Mouse (Mus musculus): Measurements from ENCODE around the gene Eln. TPM values are rescaled to one million over a fixed set of nuclear protein-coding genes. Genes with fewer than 3 reads are reported as not detected.

Eln gene
- polyA plus RNA-seq, 1 experiment from 2014 or later: 72.4 TPM

DNA sequence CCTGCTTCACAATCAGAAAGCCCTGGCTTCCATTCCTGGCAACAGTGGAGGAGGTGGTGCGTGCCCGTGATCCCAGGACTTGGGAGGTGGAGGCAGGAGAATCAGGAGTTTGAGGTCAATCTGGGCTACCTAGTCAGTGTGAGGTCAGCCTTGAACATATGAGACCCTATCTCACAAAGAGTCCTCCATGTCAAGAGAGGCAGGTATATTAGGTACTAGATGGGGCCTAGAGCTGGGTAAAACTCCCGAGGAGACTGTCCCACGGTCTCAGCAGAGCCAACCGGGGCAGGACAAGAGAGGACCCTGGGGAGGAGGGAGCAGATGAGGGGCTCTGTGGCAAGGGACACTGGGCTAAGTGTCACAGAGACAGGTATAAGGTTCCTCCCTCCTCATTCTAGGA, 69.6 kb downstream of the Eln start:
- Histone ChIP-seq H3K36me3 (ENCODE audit: control insufficient read depth, insufficient read depth) (no peaks in the 10 kb centered on the region; the same call in 1 of the 2 replicates), H3K27ac (ENCODE audit: low read depth, low read length) (no peak overlapping the region), H3K4me1 (replicated peaks; ENCODE audit: control insufficient read depth, insufficient read depth, low read length) (peaks cover 8% of the 10 kb centered on the region; the same call in 1 of the 2 replicates), H3K27me3 (replicated peaks; ENCODE audit: control insufficient read depth, insufficient read depth, low read length) (no peaks in the 10 kb centered on the region), H3K4me3 (ENCODE audit: low read depth, low read length) (no peak overlapping the region), H3K4me2 (replicated peaks; ENCODE audit: low read depth) (peak overlapping the region; percentile 27; the same call in 1 of the 2 replicates), H3K9ac (ENCODE audit: low read depth, low read length) (no peak overlapping the region), H3K9me3 (ENCODE audit: control insufficient read depth) (no peaks in the 10 kb centered on the region)
- no peak for ATAC-seq
- WGBS: 92% methylated on average over 5 of the region's 5 CpGs
- TF ChIP-seq CTCF (IDR thresholded peaks at IDR 0.05; ENCODE audit: low read depth): no peak

DNA sequence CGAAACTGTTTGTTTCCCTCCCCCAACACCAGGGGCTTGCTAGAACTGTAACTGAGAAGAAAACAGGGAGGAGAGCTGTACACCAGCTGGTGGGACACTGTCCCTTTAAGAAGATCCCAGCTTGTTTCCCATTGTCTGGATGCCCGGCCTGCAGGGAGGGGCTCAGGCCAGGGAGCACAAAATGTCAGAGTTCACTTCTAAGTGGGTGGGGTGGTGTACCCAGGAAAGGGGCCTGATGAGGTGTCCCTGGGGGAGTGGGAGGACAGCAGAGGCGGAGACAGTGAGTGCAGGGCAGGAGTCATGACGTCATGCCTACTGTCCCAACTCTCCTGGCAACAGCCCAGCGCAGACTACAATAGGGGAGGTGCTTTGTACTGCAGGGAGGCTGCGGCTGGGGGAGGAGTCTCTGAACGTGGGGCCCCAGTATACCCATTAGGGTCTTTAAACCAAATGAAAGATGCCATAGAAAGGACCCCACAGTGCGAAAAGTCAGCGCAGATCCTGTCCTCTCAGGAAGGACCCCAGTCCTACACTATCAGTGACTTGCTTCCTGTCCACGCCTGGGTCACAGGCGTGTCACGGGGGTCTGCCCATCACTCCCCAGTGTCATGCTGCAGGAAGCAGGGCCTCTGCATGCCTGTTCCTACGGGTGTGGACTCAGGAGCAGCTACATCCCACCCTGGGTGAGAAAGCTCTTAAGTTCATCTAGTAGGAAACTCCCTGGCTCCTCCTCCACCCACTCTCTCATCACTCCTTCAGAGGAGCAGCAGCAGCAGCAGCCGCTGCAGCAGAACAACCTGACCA, 71.0 kb downstream of the Eln start:
- Histone ChIP-seq H3K9me3 (ENCODE audit: control insufficient read depth) (no peaks in the 10 kb centered on the region), H3K27me3 (replicated peaks; ENCODE audit: control insufficient read depth, insufficient read depth, low read length) (no peaks in the 10 kb centered on the region), H3K4me2 (replicated peaks; ENCODE audit: low read depth) (peak overlapping the region; percentile 70), H3K27ac (ENCODE audit: low read depth, low read length) (peak overlapping the region; percentile 60), H3K4me1 (replicated peaks; ENCODE audit: control insufficient read depth, insufficient read depth, low read length) (peaks cover 8% of the 10 kb centered on the region; the same call in 1 of the 2 replicates), H3K36me3 (ENCODE audit: control insufficient read depth, insufficient read depth) (no peaks in the 10 kb centered on the region; the same call in 1 of the 2 replicates), H3K9ac (ENCODE audit: low read depth, low read length) (peak overlapping the region; percentile 32), H3K4me3 (ENCODE audit: low read depth, low read length) (peak overlapping the region; percentile 32)
- 3% methylated on average over 14 of the region's 14 CpGs for WGBS
- no peak for TF ChIP-seq CTCF (IDR thresholded peaks at IDR 0.05; ENCODE audit: low read depth)
- peak; percentile 59 for ATAC-seq

DNA sequence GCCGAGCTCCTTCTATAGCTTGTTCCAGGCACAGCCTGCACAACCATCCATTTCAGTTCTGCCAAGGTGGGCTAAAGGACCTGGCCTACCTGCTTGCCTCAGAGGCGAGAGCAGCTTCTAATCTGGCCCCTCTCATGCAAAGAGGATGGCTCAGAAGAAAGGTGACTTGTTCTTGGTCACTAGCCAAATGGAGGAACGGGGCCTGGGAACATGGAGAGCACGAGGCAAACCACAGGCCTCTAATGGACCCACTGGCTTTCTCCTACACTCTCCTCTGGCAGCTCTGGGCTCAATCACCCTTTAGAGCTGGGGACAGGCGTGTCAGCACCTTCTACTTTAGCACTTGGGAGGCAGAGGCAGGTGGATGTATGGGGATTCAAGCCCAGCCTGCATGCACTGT, 72.1 kb downstream of the Eln start:
- no peak for TF ChIP-seq CTCF (IDR thresholded peaks at IDR 0.05; ENCODE audit: low read depth)
- WGBS: 75% methylated on average over 5 of the region's 5 CpGs
- ATAC-seq: no peak

DNA sequence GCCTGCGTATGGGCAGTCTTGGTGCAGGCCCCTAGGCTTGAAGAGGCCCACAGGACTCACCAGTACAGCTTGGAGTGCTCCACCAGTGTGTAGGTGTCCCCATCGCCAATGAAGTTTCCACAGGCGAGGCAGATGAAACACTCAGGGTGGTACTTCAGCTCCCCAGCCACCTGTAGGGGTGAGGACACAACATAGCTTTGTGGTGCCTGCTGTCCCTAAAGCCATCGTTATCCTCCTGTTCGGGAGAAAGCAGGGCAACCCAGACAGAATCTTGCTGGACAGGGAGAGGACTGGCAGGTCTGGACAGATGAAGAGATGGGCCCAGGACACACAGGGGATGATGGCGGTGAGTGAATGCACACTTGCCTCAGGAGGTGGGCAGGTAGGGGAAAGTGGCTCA, 74.5 kb downstream of the Eln start:
- no peak overlapping the region for H3K27ac ChIP-seq (ENCODE audit: low read depth, low read length)
- H3K9ac ChIP-seq (ENCODE audit: low read depth, low read length): no peak overlapping the region
- H3K4me2 ChIP-seq (replicated peaks; ENCODE audit: low read depth): no peak overlapping the region
- H3K4me1 ChIP-seq (replicated peaks; ENCODE audit: control insufficient read depth, insufficient read depth, low read length): 0 out of 2 replicates have a peak, but pooled peaks cover 5% of the 10 kb centered on the region
- ATAC-seq: no peak
- TF ChIP-seq CTCF (IDR thresholded peaks at IDR 0.05; ENCODE audit: low read depth): no peak
- peaks cover 4% of the 10 kb centered on the region; the same call in 1 of the 2 replicates for H3K36me3 ChIP-seq (ENCODE audit: control insufficient read depth, insufficient read depth)
- no peaks in the 10 kb centered on the region for H3K9me3 ChIP-seq (ENCODE audit: control insufficient read depth)
- H3K4me3 ChIP-seq (ENCODE audit: low read depth, low read length): no peak overlapping the region
- WGBS: 94% methylated on average over 6 of the region's 6 CpGs
- no peaks in the 10 kb centered on the region for H3K27me3 ChIP-seq (replicated peaks; ENCODE audit: control insufficient read depth, insufficient read depth, low read length)

More for the DNA sequence above, 72.1 kb downstream of the Eln start:
- Histone ChIP-seq H3K27me3 (replicated peaks; ENCODE audit: control insufficient read depth, insufficient read depth, low read length) (no peaks in the 10 kb centered on the region), H3K4me1 (replicated peaks; ENCODE audit: control insufficient read depth, insufficient read depth, low read length) (peaks cover 5% of the 10 kb centered on the region; the same call in 1 of the 2 replicates), H3K9ac (ENCODE audit: low read depth, low read length) (no peak overlapping the region), H3K27ac (ENCODE audit: low read depth, low read length) (no peak overlapping the region), H3K4me3 (ENCODE audit: low read depth, low read length) (no peak overlapping the region), H3K9me3 (ENCODE audit: control insufficient read depth) (no peaks in the 10 kb centered on the region), H3K4me2 (replicated peaks; ENCODE audit: low read depth) (no peak overlapping the region), H3K36me3 (ENCODE audit: control insufficient read depth, insufficient read depth) (no peaks in the 10 kb centered on the region; the same call in 1 of the 2 replicates)

DNA sequence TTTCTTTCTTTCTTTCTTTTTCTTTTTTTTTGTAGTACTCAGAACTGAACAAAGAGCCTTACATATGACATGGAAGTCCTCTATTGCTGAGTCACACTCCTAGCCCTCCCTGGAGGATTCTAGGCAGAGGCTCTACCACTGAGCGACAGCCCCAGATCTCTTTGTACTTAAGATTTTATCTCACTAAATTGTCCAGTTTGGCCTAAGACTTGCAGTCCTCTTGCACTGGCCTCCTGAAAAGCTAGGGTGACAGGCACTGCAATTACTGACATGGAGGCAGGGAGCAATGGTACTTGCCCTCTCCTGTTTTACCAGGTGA, 75.0 kb downstream of the Eln start:
- WGBS: 87% methylated on average over 1 of the region's 1 CpGs
- no peak overlapping the region for H3K9ac ChIP-seq (ENCODE audit: low read depth, low read length)
- H3K27ac ChIP-seq (ENCODE audit: low read depth, low read length): no peak overlapping the region
- no peak for ATAC-seq
- peaks cover 4% of the 10 kb centered on the region; the same call in 1 of the 2 replicates for H3K36me3 ChIP-seq (ENCODE audit: control insufficient read depth, insufficient read depth)
- H3K4me1 ChIP-seq (replicated peaks; ENCODE audit: control insufficient read depth, insufficient read depth, low read length): 0 out of 2 replicates have a peak, but pooled peaks cover 5% of the 10 kb centered on the region
- TF ChIP-seq CTCF (IDR thresholded peaks at IDR 0.05; ENCODE audit: low read depth): no peak
- H3K4me3 ChIP-seq (ENCODE audit: low read depth, low read length): no peak overlapping the region
- H3K27me3 ChIP-seq (replicated peaks; ENCODE audit: control insufficient read depth, insufficient read depth, low read length): no peaks in the 10 kb centered on the region
- no peak overlapping the region for H3K4me2 ChIP-seq (replicated peaks; ENCODE audit: low read depth)
- no peaks in the 10 kb centered on the region for H3K9me3 ChIP-seq (ENCODE audit: control insufficient read depth)

DNA sequence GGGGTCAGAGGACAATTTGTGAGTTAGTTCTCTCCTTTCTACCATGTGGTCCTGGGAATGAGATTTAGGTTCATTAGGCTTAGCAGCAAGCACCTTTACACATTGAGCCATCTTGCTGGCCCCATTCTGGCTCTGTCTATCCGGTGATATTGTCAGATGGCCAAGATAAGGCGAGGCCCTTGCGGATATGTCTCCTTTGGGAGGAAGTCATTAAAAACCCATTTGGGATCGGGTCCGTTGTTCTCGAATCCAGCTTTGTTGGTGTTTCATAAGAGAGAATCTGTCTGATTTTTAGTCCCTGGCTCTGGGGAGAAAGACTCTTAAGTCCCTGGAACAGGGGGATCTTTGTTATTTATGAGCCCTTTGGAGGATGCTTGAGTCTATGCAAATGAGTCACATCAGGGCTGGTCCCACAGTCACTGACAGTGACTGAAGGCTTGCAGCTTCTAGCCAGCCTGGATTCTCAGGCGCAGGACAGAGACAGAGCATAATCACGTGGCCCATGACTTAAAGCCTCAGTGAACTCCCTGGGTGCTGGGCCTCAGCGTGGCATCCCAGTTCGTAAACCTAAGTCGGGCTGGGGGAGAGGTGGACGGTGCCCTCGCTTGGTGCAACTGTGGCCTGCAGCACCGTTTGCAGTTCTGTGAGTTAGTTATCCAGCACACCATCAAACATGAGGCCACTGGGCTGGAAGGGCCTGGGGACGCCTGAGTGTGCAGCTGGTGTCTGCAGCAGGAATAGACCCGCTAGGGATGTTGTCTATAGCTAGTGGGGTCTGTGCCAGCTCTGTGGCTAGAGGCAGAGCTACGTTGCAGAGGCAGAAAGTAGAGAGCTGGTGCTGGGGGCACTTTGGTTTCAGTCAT, 75.6 kb downstream of the Eln start:
- no peak overlapping the region for H3K4me2 ChIP-seq (replicated peaks; ENCODE audit: low read depth)
- 0 out of 2 replicates have a peak, but pooled peaks cover 5% of the 10 kb centered on the region for H3K4me1 ChIP-seq (replicated peaks; ENCODE audit: control insufficient read depth, insufficient read depth, low read length)
- peaks cover 4% of the 10 kb centered on the region; the same call in 1 of the 2 replicates for H3K36me3 ChIP-seq (ENCODE audit: control insufficient read depth, insufficient read depth)
- ATAC-seq: no peak
- TF ChIP-seq CTCF (IDR thresholded peaks at IDR 0.05; ENCODE audit: low read depth): no peak
- no peak overlapping the region for H3K27ac ChIP-seq (ENCODE audit: low read depth, low read length)
- H3K9ac ChIP-seq (ENCODE audit: low read depth, low read length): no peak overlapping the region
- no peaks in the 10 kb centered on the region for H3K9me3 ChIP-seq (ENCODE audit: control insufficient read depth)
- 75% methylated on average over 17 of the region's 17 CpGs for WGBS
- H3K27me3 ChIP-seq (replicated peaks; ENCODE audit: control insufficient read depth, insufficient read depth, low read length): no peaks in the 10 kb centered on the region
- no peak overlapping the region for H3K4me3 ChIP-seq (ENCODE audit: low read depth, low read length)

Measured in intestine, postnatal 0 days (tissue).